Mouse (Mus musculus): ENCODE results near the gene Pigc.

Gene Pigc

GRCm38 (mm10) chr1:162008631-162009067, 39.7 kb downstream of the Pigc start:
- no peak for DNase-seq

GRCm38 (mm10) chr1:162009086-162009485, 40.1 kb downstream of the Pigc start:
- DNase-seq, result no peak

- DNase-seq, result no peak
Observed at GRCm38 (mm10) chr1:162011523-162012245, 42.7 kb downstream of the Pigc start.

GRCm38 (mm10) chr1:162013561-162013960, 44.6 kb downstream of the Pigc start:
- no peak for DNase-seq

- DNase-seq, result no peak
Observed at GRCm38 (mm10) chr1:162015247-162015862, 46.4 kb downstream of the Pigc start.

GRCm38 (mm10) chr1:162016982-162017381, 48.0 kb downstream of the Pigc start:
- DNase-seq, result no peak

GRCm38 (mm10) chr1:162017975-162018600, 49.1 kb downstream of the Pigc start:
- no peak for DNase-seq

- no peak for DNase-seq
Observed at GRCm38 (mm10) chr1:162018601-162018977, 49.6 kb downstream of the Pigc start.

- no peak for DNase-seq
Observed at GRCm38 (mm10) chr1:162020303-162020731, 51.3 kb downstream of the Pigc start.

GRCm38 (mm10) chr1:162020766-162021165, 51.8 kb downstream of the Pigc start:
- no peak for DNase-seq

Data from cerebellum, postnatal 36 days (tissue).